Mouse (Mus musculus) G1E (cell line): Measurements from ENCODE around the gene Bid.

Experiments
- CTCF ChIP-seq: IDR thresholded peaks from 2 replicates; pipeline ENCODE4 v1.5.1; 2012; ENCODE audit warnings: low read depth, low read length, inconsistent platforms, mixed read lengths
- GATA1 ChIP-seq: IDR thresholded peaks from 2 replicates; pipeline ENCODE4 v1.6.1; 2012; ENCODE audit warnings: borderline replicate concordance, low read length, inconsistent platforms, mixed read lengths
- GATA2 ChIP-seq: IDR thresholded peaks from 2 replicates; pipeline ENCODE4 v1.6.1; 2012; ENCODE audit warnings: low read depth, low read length, inconsistent platforms, borderline replicate concordance
- POLR2AphosphoS5 ChIP-seq: IDR thresholded peaks from 2 replicates; pipeline ENCODE4 v1.6.1; 2012; ENCODE audit warnings: low read depth, low read length, inconsistent platforms; ENCODE audit not compliant: insufficient replicate concordance
- TAL1 ChIP-seq: conservative IDR thresholded peaks from 2 replicates; pipeline ENCODE4 v1.6.1; 2012; ENCODE audit warnings: low read depth, low read length, inconsistent platforms, mixed read lengths

DNA sequence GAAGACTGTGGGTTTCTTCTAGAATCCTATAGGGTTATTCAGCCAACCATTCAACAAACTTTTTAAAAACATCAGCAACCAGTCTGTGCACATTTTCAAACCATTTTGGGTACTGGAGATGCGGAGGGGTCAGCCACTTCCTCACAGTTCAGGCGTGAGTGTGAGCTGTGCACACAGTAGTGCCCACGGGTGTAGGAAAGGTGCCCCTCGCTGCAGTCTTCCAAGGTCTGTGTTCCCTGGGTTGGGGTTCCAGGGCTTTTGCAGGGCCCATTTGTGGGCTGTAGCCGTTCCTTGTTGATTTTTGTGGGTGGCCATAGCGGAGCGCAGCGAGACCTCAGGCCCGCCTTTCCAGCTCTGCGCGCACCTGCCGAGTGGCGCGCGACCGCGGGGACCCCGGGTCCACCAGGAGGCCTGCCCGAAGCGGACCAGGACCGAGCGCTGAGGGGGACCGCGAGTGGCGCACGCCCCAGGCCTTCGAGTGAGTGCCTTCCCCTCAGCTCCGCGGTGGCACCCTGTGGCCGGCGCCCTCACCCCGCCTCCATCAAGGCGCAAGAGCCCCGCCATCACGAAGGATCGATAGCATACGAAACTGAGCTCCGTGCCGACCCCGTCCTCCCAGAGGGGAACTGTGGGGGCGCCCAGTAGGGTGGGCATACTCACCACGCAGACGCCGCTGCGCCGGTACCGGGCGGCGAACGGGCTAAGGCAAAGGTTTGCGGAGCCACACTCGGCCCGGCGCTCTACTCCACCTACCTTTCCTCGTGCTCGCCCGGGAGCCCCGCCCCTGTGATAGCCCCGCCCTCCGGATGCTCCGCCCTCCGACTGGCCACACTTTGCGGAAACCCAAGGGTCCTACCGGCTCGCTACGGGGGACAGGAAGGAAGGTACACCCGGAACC lies at the start of gene Bid:
- TF ChIP-seq CTCF (no peak), TAL1 (no peak), GATA1 (no peak), POLR2AphosphoS5 (no peak), GATA2 (no peak)
